Mouse (Mus musculus): ENCODE results near the gene Tmed3. TPM values are rescaled to one million over a fixed set of nuclear protein-coding genes. Genes with fewer than 3 reads are reported as not detected.

Gene Tmed3
- 23.4 TPM for polyA plus RNA-seq (2017; shearing (Covaris generic))

DNA sequence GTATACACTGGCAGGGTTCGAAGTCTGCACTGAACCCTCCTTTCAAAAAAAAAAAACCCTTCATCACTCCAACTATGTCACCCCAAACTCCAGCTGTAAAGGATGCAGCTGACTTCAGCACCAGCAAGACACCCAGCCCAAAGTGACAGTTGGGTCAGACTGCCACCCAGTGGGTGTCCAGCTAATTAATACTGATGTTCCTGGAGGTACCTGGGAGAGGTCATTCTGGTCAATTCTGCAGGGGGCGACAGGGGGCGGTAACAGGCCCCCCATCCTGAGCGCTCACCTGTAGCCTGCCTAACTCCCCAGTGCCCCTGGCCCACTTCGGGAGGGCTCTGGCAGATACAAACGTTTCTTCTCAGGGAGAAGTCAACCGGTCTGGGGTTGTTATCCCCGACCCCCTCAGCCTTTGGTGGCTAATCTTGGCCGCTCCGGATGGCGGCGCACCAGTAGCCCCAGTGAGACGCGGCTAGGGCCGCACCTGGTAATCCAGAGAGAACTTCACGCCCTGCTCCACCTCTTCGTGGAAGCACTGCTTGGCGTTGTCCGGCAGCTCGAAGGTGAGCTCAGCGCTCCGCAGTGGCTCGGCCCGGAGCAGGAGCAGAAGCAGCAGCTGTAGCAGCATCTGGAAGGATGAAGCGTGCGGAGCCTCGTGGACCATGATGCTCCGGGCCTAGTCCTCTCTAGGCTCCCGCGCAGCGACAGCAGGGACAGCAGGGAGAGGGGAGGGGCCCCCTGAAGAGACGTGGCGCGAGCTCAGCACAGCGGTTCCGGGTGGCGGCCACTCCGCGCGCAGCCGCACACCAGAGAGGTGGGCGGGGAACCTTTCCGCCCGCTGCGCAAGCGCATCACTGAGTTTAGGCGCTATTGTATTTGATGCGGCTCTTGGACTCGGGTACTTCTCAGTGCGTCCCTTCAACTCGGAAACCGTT, at the start of gene Tmed3:
Gene Tmed3, minus strand, starts transcription at position 804 of the 932 bp plus-strand sequence.

DNA sequence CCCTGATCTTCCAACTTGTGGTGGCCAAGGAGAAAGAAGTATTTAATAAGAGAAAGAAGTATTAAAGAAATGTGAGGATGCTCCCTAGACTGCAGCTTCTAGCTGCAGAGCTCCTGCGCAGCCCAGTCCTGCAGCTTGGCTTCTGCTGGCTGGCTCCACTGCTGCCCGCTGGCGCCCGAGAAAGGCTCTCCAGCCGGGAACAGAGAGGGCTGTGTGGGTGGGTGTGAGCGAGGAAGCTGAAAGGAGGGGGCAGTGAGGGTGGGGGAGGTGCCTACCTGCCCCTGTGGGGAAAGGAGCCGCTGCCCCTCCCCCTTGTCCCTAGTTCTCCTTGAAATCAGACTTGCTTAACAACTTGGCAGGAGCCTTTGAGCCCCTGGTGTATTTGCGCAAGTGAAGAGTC, 33.4 kb upstream of the Tmed3 start, which contains the start of gene Ankrd34c:
Gene Ankrd34c, minus strand, starts transcription at position 181 of the 400 bp plus-strand sequence.

Other genes with a start within 250 kb of the Tmed3 start
- 0.12 TPM for gene Minar1, start 81.9 kb downstream of the Tmed3 start, polyA plus RNA-seq (2017; shearing (Covaris generic))
- gene Ankrd34c, start 33.4 kb upstream of the Tmed3 start, polyA plus RNA-seq (2017; shearing (Covaris generic)): not detected
- gene Rasgrf1, start 204.8 kb upstream of the Tmed3 start, polyA plus RNA-seq (2017; shearing (Covaris generic)): 3.9 TPM

Measured in effector memory CD4-positive, alpha-beta T cell, adult 5 months (primary cell).